Comparison of ENCODE assay signal across 9 mouse cellular contexts in genomic region chr1:184827175-184827701, GRCm38 (mm10). TPM values are rescaled to one million over a fixed set of nuclear protein-coding genes. Genes with fewer than 3 reads are reported as not detected.
DNase-seq lines count a peak whose midpoint lies in the region; ATAC-seq and TF ChIP-seq lines count a peak whose summit lies in the region.
"Had no signal": no experiment of that assay in that cellular context is flagged by ENCODE, and none has a peak within 500 bp of the region (broad histone marks: within the 10 kb centered on the region; RNA-seq: fewer than 3 reads in every experiment).

No protein-coding gene starts in this region.

- DNase-seq in frontal cortex, postnatal 10 days (ENCODE audit: low spot score in 2 of 2) = no peak
- no peak for DNase-seq in embryonic facial prominence, embryonic 11.5 days (ENCODE audit: low spot score)
- no peak for DNase-seq in midbrain, embryonic 10.5 days (ENCODE audit: low spot score)
- DNase-seq in thymus, adult 18-20 months = no peak
- DNase-seq in spleen, postnatal 4 days (ENCODE audit: low spot score in 2 of 2) = no peak
- DNase-seq in gastrocnemius, adult 8-10 months (ENCODE audit: low spot score in 2 of 2) = no peak

- H3K36me3 ChIP-seq in embryonic facial prominence, embryonic 11.5 days (replicated peaks; ENCODE audit: control insufficient read depth, insufficient read depth, low read depth, low read length) = no peaks in the 10 kb centered on the region
- H3K36me3 ChIP-seq in intestine, postnatal 0 days (ENCODE audit: control insufficient read depth, insufficient read depth) = peaks cover 23% of the 10 kb centered on the region
- H3K36me3 ChIP-seq in midbrain, embryonic 10.5 days = peaks cover 34% of the 10 kb centered on the region

- no peaks in the 10 kb centered on the region for H3K27me3 ChIP-seq in embryonic facial prominence, embryonic 11.5 days (ENCODE audit: control insufficient read depth, insufficient read depth, low read length)
- H3K27me3 ChIP-seq in intestine, postnatal 0 days (replicated peaks; ENCODE audit: control insufficient read depth, insufficient read depth, low read length) = no peaks in the 10 kb centered on the region
- peaks cover 9% of the 10 kb centered on the region; the same call in 1 of the 2 replicates for H3K27me3 ChIP-seq in midbrain, embryonic 10.5 days (ENCODE audit: low read depth, poor library complexity, severe bottlenecking)

- H3K4me3 ChIP-seq in embryonic facial prominence, embryonic 11.5 days (ENCODE audit: low read depth, low read length) = no peak overlapping the region
- peak overlapping the region; percentile 28 for H3K4me3 ChIP-seq in intestine, postnatal 0 days (ENCODE audit: low read depth, low read length)
- H3K4me3 ChIP-seq in midbrain, embryonic 10.5 days = peak overlapping the region; percentile 34
- H3K4me3 ChIP-seq: erythroblast, embryonic 14.5 days had no signal

- 34% methylated on average over 23 of the region's 23 CpGs for WGBS in embryonic facial prominence, embryonic 11.5 days
- WGBS in intestine, postnatal 0 days = 21% methylated on average over 23 of the region's 23 CpGs
- 28% methylated on average over 23 of the region's 23 CpGs for WGBS in midbrain, embryonic 10.5 days

- peak; percentile 36 for ATAC-seq in frontal cortex, adult (ENCODE audit: low TSS enrichment)
- ATAC-seq in embryonic facial prominence, embryonic 11.5 days (replicated peaks; ENCODE audit: insufficient number of reproducible peaks, low FRiP score, low TSS enrichment, low read depth) = no peak
- ATAC-seq in intestine, postnatal 0 days = peak; percentile 79

- H3K4me2 ChIP-seq in embryonic facial prominence, embryonic 11.5 days (ENCODE audit: low read depth, low read length) = peak overlapping the region; percentile 2; the same call in 1 of the 2 replicates
- peak overlapping the region; percentile 56 for H3K4me2 ChIP-seq in intestine, postnatal 0 days (replicated peaks; ENCODE audit: low read depth)

- no peaks in the 10 kb centered on the region for H3K9me3 ChIP-seq in embryonic facial prominence, embryonic 11.5 days (replicated peaks; ENCODE audit: control insufficient read depth, low read length)
- no peaks in the 10 kb centered on the region for H3K9me3 ChIP-seq in intestine, postnatal 0 days (ENCODE audit: control insufficient read depth)
- H3K9me3 ChIP-seq in midbrain, embryonic 10.5 days (replicated peaks) = no peaks in the 10 kb centered on the region

- H3K9ac ChIP-seq in embryonic facial prominence, embryonic 11.5 days (replicated peaks; ENCODE audit: low read length) = no peak overlapping the region
- H3K9ac ChIP-seq in intestine, postnatal 0 days (ENCODE audit: low read depth, low read length) = 0 out of 2 replicates have a peak overlapping the region, but pooled peaks have one; percentile 31

- H3K27ac ChIP-seq in embryonic facial prominence, embryonic 11.5 days (replicated peaks; ENCODE audit: low read depth, low read length) = no peak overlapping the region
- H3K27ac ChIP-seq in intestine, postnatal 0 days (ENCODE audit: low read depth, low read length) = peak overlapping the region; percentile 82
- H3K27ac ChIP-seq in midbrain, embryonic 10.5 days (replicated peaks) = peak overlapping the region; percentile 33; the same call in 1 of the 2 replicates

- H3K4me1 ChIP-seq in embryonic facial prominence, embryonic 11.5 days (ENCODE audit: control insufficient read depth, insufficient read depth, low read length) = no peaks in the 10 kb centered on the region
- H3K4me1 ChIP-seq in intestine, postnatal 0 days (replicated peaks; ENCODE audit: control insufficient read depth, insufficient read depth, low read length) = 0 out of 2 replicates have a peak, but pooled peaks cover 5% of the 10 kb centered on the region
- peaks cover 25% of the 10 kb centered on the region for H3K4me1 ChIP-seq in midbrain, embryonic 10.5 days

- TF ChIP-seq CTCF in intestine, postnatal 0 days (IDR thresholded peaks at IDR 0.05; ENCODE audit: low read depth) = peak; percentile 24; the same call in 1 of the 2 replicates

RNA-seq across cellular contexts. Expression of gene Marc1, which starts 16.1 kb away (rescaled TPM):
- not detected in 2 replicates for polyA plus RNA-seq in embryonic facial prominence, embryonic 11.5 days (2014; fragmentation: Nextera tagmentation; extraction: Ambion mirVana)
- polyA plus RNA-seq in intestine, postnatal 0 days (2015; fragmentation: Nextera tagmentation; extraction: Ambion mirVana) = 1.5 and 1.6 TPM in 2 replicates
- polyA plus RNA-seq in midbrain, embryonic 10.5 days (2016; fragmentation: Nextera tagmentation; extraction: Ambion mirVana) = 0.11 TPM in 1 of 2 replicates, not detected in the other
- under 1 TPM in 2 of 4 experiments, not detected in 2; 0.27 to 0.62 TPM for total RNA-seq in gastrocnemius, adult 8-10 months (2022)
- polyA plus RNA-seq: erythroblast, embryonic 14.5 days had no signal

RNA-seq across cellular contexts. Expression of gene Marc2, which starts 19.0 kb away (rescaled TPM):
- polyA plus RNA-seq in embryonic facial prominence, embryonic 11.5 days (2014; fragmentation: Nextera tagmentation; extraction: Ambion mirVana) = 118 and 125 TPM in 2 replicates
- polyA plus RNA-seq in intestine, postnatal 0 days (2015; fragmentation: Nextera tagmentation; extraction: Ambion mirVana) = 555 and 620 TPM in 2 replicates
- polyA plus RNA-seq in midbrain, embryonic 10.5 days (2016; fragmentation: Nextera tagmentation; extraction: Ambion mirVana) = 85.7 and 93.7 TPM in 2 replicates
- total RNA-seq in gastrocnemius, adult 8-10 months (2022) = 100 to 1,000 TPM; 128 to 149 (median 132) TPM

RNA-seq across cellular contexts. Expression of gene C130074G19Rik, which starts 55.8 kb away (rescaled TPM):
- 0.67 and 0.72 TPM in 2 replicates for polyA plus RNA-seq in embryonic facial prominence, embryonic 11.5 days (2014; fragmentation: Nextera tagmentation; extraction: Ambion mirVana)
- 6.3 and 6.4 TPM in 2 replicates for polyA plus RNA-seq in intestine, postnatal 0 days (2015; fragmentation: Nextera tagmentation; extraction: Ambion mirVana)
- polyA plus RNA-seq in midbrain, embryonic 10.5 days (2016; fragmentation: Nextera tagmentation; extraction: Ambion mirVana) = 0.57 and 0.62 TPM in 2 replicates
- 10 to 100 TPM in 2 of 4 experiments, 1 to 10 TPM in 2; 7.1 to 15.3 (median 10.8) TPM for total RNA-seq in gastrocnemius, adult 8-10 months (2022)
